Mouse (Mus musculus): ENCODE results near the gene Wnt10a. TPM values are rescaled to one million over a fixed set of nuclear protein-coding genes. Genes with fewer than 3 reads are reported as not detected.

The Wnt10a gene
- total and polyA plus RNA-seq, 2 experiments from 2014 or later = 0.19 to 0.23 TPM

- no peak for TF ChIP-seq CTCF (IDR thresholded peaks at IDR 0.05; ENCODE audit: low read depth)
- H3K36me3 ChIP-seq (ENCODE audit: insufficient read depth) = no peaks in the 10 kb centered on the region
- 91% methylated on average over 8 of the region's 8 CpGs for WGBS
These were observed 37.9 kb upstream of the Wnt10a start for GRCm38 (mm10) chr1:74753266-74753974.

GRCm38 (mm10) chr1:74754175-74754785 lies 37.0 kb upstream of the Wnt10a start:
- Histone ChIP-seq H3K4me3 (ENCODE audit: low read depth, low read length) (no peak overlapping the region), H3K27ac (ENCODE audit: low read depth, low read length) (no peak overlapping the region), H3K4me1 (ENCODE audit: insufficient read depth) (no peaks in the 10 kb centered on the region), H3K9ac (no peak overlapping the region), H3K4me2 (ENCODE audit: low read depth) (no peak overlapping the region), H3K27me3 (ENCODE audit: insufficient read depth, low read length) (peaks cover 1% of the 10 kb centered on the region; the same call in 1 of the 2 replicates), H3K36me3 (ENCODE audit: insufficient read depth) (no peaks in the 10 kb centered on the region), H3K9me3 (ENCODE audit: low read length) (no peaks in the 10 kb centered on the region)
- no peak for TF ChIP-seq CTCF (IDR thresholded peaks at IDR 0.05; ENCODE audit: low read depth)
- 73% methylated on average over 5 of the region's 5 CpGs for WGBS
- DNase-seq = no peak
- no peak for ATAC-seq

More at GRCm38 (mm10) chr1:74753266-74753974, 37.9 kb upstream of the Wnt10a start:
- ATAC-seq (no peak), DNase-seq (no peak)
- Histone ChIP-seq H3K4me2 (ENCODE audit: low read depth) (no peak overlapping the region), H3K27me3 (ENCODE audit: insufficient read depth, low read length) (peaks cover 9% of the 10 kb centered on the region), H3K9me3 (ENCODE audit: low read length) (no peaks in the 10 kb centered on the region), H3K9ac (no peak overlapping the region), H3K4me3 (ENCODE audit: low read depth, low read length) (no peak overlapping the region), H3K4me1 (ENCODE audit: insufficient read depth) (no peaks in the 10 kb centered on the region), H3K27ac (ENCODE audit: low read depth, low read length) (no peak overlapping the region)

- TF ChIP-seq CTCF (IDR thresholded peaks at IDR 0.05; ENCODE audit: low read depth) = peak; percentile 67
- Histone ChIP-seq H3K9me3 (ENCODE audit: low read length) (no peaks in the 10 kb centered on the region), H3K27me3 (ENCODE audit: insufficient read depth, low read length) (no peaks in the 10 kb centered on the region; the same call in 1 of the 2 replicates), H3K4me2 (ENCODE audit: low read depth) (no peak overlapping the region), H3K27ac (ENCODE audit: low read depth, low read length) (no peak overlapping the region), H3K9ac (no peak overlapping the region), H3K4me3 (ENCODE audit: low read depth, low read length) (no peak overlapping the region), H3K4me1 (ENCODE audit: insufficient read depth) (no peaks in the 10 kb centered on the region), H3K36me3 (ENCODE audit: insufficient read depth) (no peaks in the 10 kb centered on the region)
- ATAC-seq (no peak), DNase-seq (peak; percentile 52)
- WGBS = 31% methylated on average over 4 of the region's 4 CpGs
These were observed 31.5 kb upstream of the Wnt10a start for GRCm38 (mm10) chr1:74759773-74760172.

- Histone ChIP-seq H3K27ac (ENCODE audit: low read depth, low read length) (no peak overlapping the region), H3K4me3 (ENCODE audit: low read depth, low read length) (no peak overlapping the region), H3K9me3 (ENCODE audit: low read length) (no peaks in the 10 kb centered on the region), H3K4me1 (ENCODE audit: insufficient read depth) (no peaks in the 10 kb centered on the region), H3K36me3 (ENCODE audit: insufficient read depth) (no peaks in the 10 kb centered on the region), H3K9ac (no peak overlapping the region), H3K4me2 (ENCODE audit: low read depth) (no peak overlapping the region), H3K27me3 (ENCODE audit: insufficient read depth, low read length) (no peaks in the 10 kb centered on the region; the same call in none of the 2 replicates)
- WGBS = 6% methylated on average over 6 of the region's 6 CpGs
- ATAC-seq = no peak
- TF ChIP-seq CTCF (IDR thresholded peaks at IDR 0.05; ENCODE audit: low read depth) = peak; percentile 69
- DNase-seq = peak; percentile 78
These were observed 28.2 kb upstream of the Wnt10a start for GRCm38 (mm10) chr1:74763081-74763480.

- H3K4me2 ChIP-seq (ENCODE audit: low read depth) = peak overlapping the region; percentile 83
- peaks cover 66% of the 10 kb centered on the region for H3K27me3 ChIP-seq (ENCODE audit: insufficient read depth, low read length)
- ATAC-seq = no peak
- peak overlapping the region; percentile 46 for H3K4me3 ChIP-seq (ENCODE audit: low read depth, low read length)
- no peak for TF ChIP-seq CTCF (IDR thresholded peaks at IDR 0.05; ENCODE audit: low read depth)
- no peaks in the 10 kb centered on the region for H3K36me3 ChIP-seq (ENCODE audit: insufficient read depth)
- H3K9ac ChIP-seq = 0 out of 2 replicates have a peak overlapping the region, but pooled peaks have one; percentile 35
- no peaks in the 10 kb centered on the region for H3K9me3 ChIP-seq (ENCODE audit: low read length)
- H3K4me1 ChIP-seq (ENCODE audit: insufficient read depth) = no peaks in the 10 kb centered on the region
- no peak overlapping the region for H3K27ac ChIP-seq (ENCODE audit: low read depth, low read length)
- no peak for DNase-seq
- WGBS = 1% methylated on average over 35 of the region's 35 CpGs
These were observed 20.4 kb upstream of the Wnt10a start for GRCm38 (mm10) chr1:74770727-74771466.

- Histone ChIP-seq H3K9me3 (ENCODE audit: low read length) (no peaks in the 10 kb centered on the region), H3K4me2 (ENCODE audit: low read depth) (peak overlapping the region; percentile 83), H3K9ac (peak overlapping the region; percentile 35; the same call in 1 of the 2 replicates), H3K4me3 (ENCODE audit: low read depth, low read length) (peak overlapping the region; percentile 46), H3K36me3 (ENCODE audit: insufficient read depth) (no peaks in the 10 kb centered on the region), H3K27ac (ENCODE audit: low read depth, low read length) (no peak overlapping the region), H3K4me1 (ENCODE audit: insufficient read depth) (no peaks in the 10 kb centered on the region), H3K27me3 (ENCODE audit: insufficient read depth, low read length) (peaks cover 66% of the 10 kb centered on the region)
- no peak for TF ChIP-seq CTCF (IDR thresholded peaks at IDR 0.05; ENCODE audit: low read depth)
- DNase-seq = no peak
- ATAC-seq = peak; percentile 8; the same call in 1 of the 2 replicates
- WGBS = 1% methylated on average over 24 of the region's 26 CpGs
These were observed 19.9 kb upstream of the Wnt10a start for GRCm38 (mm10) chr1:74771467-74771844.

- no peak for ATAC-seq
- Histone ChIP-seq H3K4me1 (ENCODE audit: insufficient read depth) (no peaks in the 10 kb centered on the region), H3K27ac (ENCODE audit: low read depth, low read length) (no peak within 1 kb of the TSS), H3K36me3 (ENCODE audit: insufficient read depth) (no peaks in the 10 kb centered on the region), H3K9ac (peak within 1 kb of the TSS; percentile 35; the same call in 1 of the 2 replicates), H3K9me3 (ENCODE audit: low read length) (no peaks in the 10 kb centered on the region), H3K4me2 (ENCODE audit: low read depth) (peak within 1 kb of the TSS; percentile 83), H3K4me3 (ENCODE audit: low read depth, low read length) (peak within 1 kb of the TSS; percentile 46), H3K27me3 (ENCODE audit: insufficient read depth, low read length) (peaks cover 68% of the 10 kb centered on the region)
- no peak for DNase-seq
- WGBS = 0% methylated on average over 3 of the region's 8 CpGs
- TF ChIP-seq CTCF (IDR thresholded peaks at IDR 0.05; ENCODE audit: low read depth) = no peak
These were observed 19.6 kb upstream of the Wnt10a start, which contains the start of gene Wnt6 for GRCm38 (mm10) chr1:74771845-74771930. Wnt6 (plus strand) TSS chr1:74771892.

Measured in forebrain, postnatal 0 days (tissue).